Mouse (Mus musculus): ENCODE measurements at regions not wholly inside any gene's neighbourhood (a gene's known extent, or its start where the extent isn't known, plus 50 kb on each side); places are given as distances from the start of the nearest gene placed in this dataset.

GRCm38 (mm10) chr4:45673081-45673819, 125.6 kb upstream of the Aldh1b1 start:
- TF ChIP-seq POLR2A (IDR thresholded peaks at IDR 0.05; ENCODE audit: borderline replicate concordance, extremely low read depth, insufficient read depth, insufficient read length, poor library complexity, severe bottlenecking) (no peak), CTCF (IDR thresholded peaks at IDR 0.05; ENCODE audit: borderline replicate concordance, extremely low read depth, insufficient read depth, insufficient read length) (no peak)

All from brain, embryonic 14.5 days (tissue).